Mouse (Mus musculus): Measurements from ENCODE around the gene Hoxd13. TPM values are rescaled to one million over a fixed set of nuclear protein-coding genes. Genes with fewer than 3 reads are reported as not detected.

Gene Hoxd13
- polyA plus RNA-seq, 1 experiment from 2014 or later: not detected

DNA sequence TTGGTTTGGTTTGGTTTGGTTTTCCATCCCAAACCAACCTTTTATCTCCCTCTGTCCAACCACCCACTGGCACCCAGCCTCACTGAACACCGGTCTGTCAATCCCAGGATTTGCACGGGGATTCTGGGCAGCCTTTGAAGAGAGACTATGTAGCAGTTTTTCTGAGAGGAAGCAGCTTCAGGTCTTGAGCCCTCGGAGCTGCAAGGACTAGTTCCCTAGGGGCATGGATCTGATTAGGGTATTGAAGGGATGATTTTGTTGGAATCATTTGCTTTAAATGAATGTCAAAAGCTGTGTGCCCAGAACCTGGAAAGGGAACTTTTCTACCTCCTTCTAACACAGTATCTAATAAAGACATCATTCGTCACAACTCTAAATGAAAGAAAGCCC is 11.5 kb upstream of the Hoxd13 start:
- H3K27ac ChIP-seq: no peak overlapping the region
- WGBS: 4% methylated on average over 4 of the region's 4 CpGs
- no peaks in the 10 kb centered on the region for H3K36me3 ChIP-seq
- peaks cover 25% of the 10 kb centered on the region for H3K4me1 ChIP-seq (replicated peaks)
- no peak overlapping the region for H3K4me3 ChIP-seq
- H3K27me3 ChIP-seq (ENCODE audit: insufficient read depth, poor library complexity, severe bottlenecking): peaks cover 100% of the 10 kb centered on the region
- peak; percentile 35 for DNase-seq (ENCODE audit: low spot score)
- H3K9me3 ChIP-seq: no peaks in the 10 kb centered on the region

GRCm38 (mm10) chr2:74657251-74658023 is 10.7 kb upstream of the Hoxd13 start:
- Histone ChIP-seq H3K27ac (peak overlapping the region; percentile 23; the same call in 1 of the 2 replicates), H3K4me3 (peak overlapping the region; percentile 38), H3K4me1 (replicated peaks) (peaks cover 26% of the 10 kb centered on the region), H3K9me3 (no peaks in the 10 kb centered on the region), H3K27me3 (ENCODE audit: insufficient read depth, poor library complexity, severe bottlenecking) (peaks cover 100% of the 10 kb centered on the region), H3K36me3 (no peaks in the 10 kb centered on the region)
- peak; percentile 68 for DNase-seq (ENCODE audit: low spot score)
- WGBS: 4% methylated on average over 62 of the region's 62 CpGs

DNA sequence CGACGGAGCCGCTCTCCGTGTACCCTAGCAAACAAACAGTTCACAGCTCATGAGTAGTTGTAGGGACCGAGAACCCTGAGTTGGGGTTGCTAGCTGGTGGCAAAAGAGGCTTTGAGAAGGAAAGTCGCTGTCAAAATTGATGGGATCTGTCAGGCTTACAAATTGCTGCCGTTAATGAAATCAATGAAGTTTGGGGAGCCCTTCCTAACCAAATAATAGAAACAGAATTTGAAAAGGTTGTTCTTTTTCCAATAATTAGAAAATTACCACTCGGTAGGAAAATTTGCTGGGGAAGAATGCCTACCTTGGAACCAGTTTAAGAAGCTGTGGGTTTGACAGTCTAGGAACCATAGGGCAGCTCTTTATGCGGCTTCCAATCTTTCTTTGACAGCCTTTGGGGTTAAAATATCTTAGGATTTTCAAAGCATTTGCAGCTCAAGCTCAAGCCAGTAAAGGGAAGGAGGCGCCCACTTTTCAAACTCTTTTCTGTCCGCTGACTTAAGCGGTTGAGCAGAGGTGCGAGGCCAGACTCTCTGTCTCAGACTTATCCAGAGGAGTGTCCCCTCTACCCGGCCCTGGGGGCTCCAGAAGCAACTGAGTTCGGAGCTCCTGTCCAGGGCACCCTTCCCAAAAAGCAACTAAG is 10.0 kb upstream of the Hoxd13 start:
- Histone ChIP-seq H3K36me3 (no peaks in the 10 kb centered on the region), H3K27ac (peak overlapping the region; percentile 54; the same call in 1 of the 2 replicates), H3K27me3 (ENCODE audit: insufficient read depth, poor library complexity, severe bottlenecking) (peaks cover 100% of the 10 kb centered on the region), H3K9me3 (no peaks in the 10 kb centered on the region), H3K4me3 (peak overlapping the region; percentile 38), H3K4me1 (replicated peaks) (peaks cover 26% of the 10 kb centered on the region)
- DNase-seq (ENCODE audit: low spot score): no peak
- WGBS: 1% methylated on average over 15 of the region's 15 CpGs

- H3K27ac ChIP-seq: peak overlapping the region; percentile 54; the same call in 1 of the 2 replicates
- peak overlapping the region; percentile 30; the same call in 1 of the 2 replicates for H3K4me3 ChIP-seq
- no peaks in the 10 kb centered on the region for H3K9me3 ChIP-seq
- no peaks in the 10 kb centered on the region for H3K36me3 ChIP-seq
- WGBS: under 1% methylated on average over 47 of the region's 47 CpGs
- peaks cover 26% of the 10 kb centered on the region for H3K4me1 ChIP-seq (replicated peaks)
- peak; percentile 68 for DNase-seq (ENCODE audit: low spot score)
- H3K27me3 ChIP-seq (ENCODE audit: insufficient read depth, poor library complexity, severe bottlenecking): peaks cover 100% of the 10 kb centered on the region
Observed at GRCm38 (mm10) chr2:74658667-74659371, 9.3 kb upstream of the Hoxd13 start.

DNA sequence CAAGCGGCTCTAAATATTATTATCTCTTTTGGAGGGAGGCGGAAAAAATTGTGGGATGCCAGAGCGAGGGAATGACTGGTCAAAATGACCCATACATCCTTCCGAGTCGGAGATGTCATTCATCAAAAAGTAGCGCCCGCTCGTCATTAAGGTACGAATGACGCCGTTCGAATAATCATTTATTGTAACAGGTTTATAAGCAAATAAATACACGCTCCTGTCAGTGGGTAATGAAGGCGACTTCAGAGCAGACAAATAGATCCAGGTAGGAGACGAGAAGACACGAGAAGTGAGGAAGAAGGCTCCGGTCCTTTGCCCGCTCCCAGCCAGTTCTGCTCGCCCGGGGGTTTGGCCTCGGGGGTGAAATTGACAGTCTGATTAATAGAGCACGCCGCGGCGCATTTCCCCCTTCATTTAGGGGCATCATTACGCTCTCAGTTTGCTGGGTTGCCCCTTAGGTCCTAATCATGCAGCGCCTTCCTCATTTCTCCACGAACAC is 8.6 kb upstream of the Hoxd13 start, which contains the start of gene Evx2:
Gene Evx2 (minus strand): TSS at position 51 of the 499 bp plus-strand sequence.
- peak; percentile 56 for DNase-seq (ENCODE audit: low spot score)
- Histone ChIP-seq H3K36me3 (no peaks in the 10 kb centered on the region), H3K4me3 (peak within 1 kb of the TSS; percentile 30; the same call in 1 of the 2 replicates), H3K27me3 (ENCODE audit: insufficient read depth, poor library complexity, severe bottlenecking) (peaks cover 100% of the 10 kb centered on the region), H3K9me3 (no peaks in the 10 kb centered on the region), H3K4me1 (replicated peaks) (peaks cover 26% of the 10 kb centered on the region), H3K27ac (peak within 1 kb of the TSS; percentile 54; the same call in 1 of the 2 replicates)
- 1% methylated on average over 28 of the region's 28 CpGs for WGBS

GRCm38 (mm10) chr2:74660421-74661375 is 7.4 kb upstream of the Hoxd13 start:
- Histone ChIP-seq H3K9me3 (no peaks in the 10 kb centered on the region), H3K4me3 (0 out of 2 replicates have a peak overlapping the region, but pooled peaks have one; percentile 5), H3K4me1 (replicated peaks) (peaks cover 21% of the 10 kb centered on the region), H3K27me3 (ENCODE audit: insufficient read depth, poor library complexity, severe bottlenecking) (peaks cover 100% of the 10 kb centered on the region), H3K27ac (no peak overlapping the region), H3K36me3 (no peaks in the 10 kb centered on the region)
- DNase-seq (ENCODE audit: low spot score): peak; percentile 47
- 4% methylated on average over 30 of the region's 30 CpGs for WGBS

- 1% methylated on average over 14 of the region's 14 CpGs for WGBS
- peaks cover 100% of the 10 kb centered on the region for H3K27me3 ChIP-seq (ENCODE audit: insufficient read depth, poor library complexity, severe bottlenecking)
- H3K9me3 ChIP-seq: no peaks in the 10 kb centered on the region
- H3K27ac ChIP-seq: no peak overlapping the region
- H3K4me3 ChIP-seq: no peak overlapping the region; the same call in 1 of the 2 replicates
- H3K36me3 ChIP-seq: no peaks in the 10 kb centered on the region
- DNase-seq (ENCODE audit: low spot score): peak; percentile 82
- peaks cover 15% of the 10 kb centered on the region; the same call in 1 of the 2 replicates for H3K4me1 ChIP-seq (replicated peaks)
Observed at GRCm38 (mm10) chr2:74661685-74662084, 6.4 kb upstream of the Hoxd13 start.

- H3K4me3 ChIP-seq: no peak overlapping the region
- no peaks in the 10 kb centered on the region for H3K36me3 ChIP-seq
- no peaks in the 10 kb centered on the region for H3K9me3 ChIP-seq
- peaks cover 19% of the 10 kb centered on the region for H3K4me1 ChIP-seq (replicated peaks)
- H3K27me3 ChIP-seq (ENCODE audit: insufficient read depth, poor library complexity, severe bottlenecking): peaks cover 100% of the 10 kb centered on the region
- 6% methylated on average over 18 of the region's 18 CpGs for WGBS
- DNase-seq (ENCODE audit: low spot score): peak; percentile 70
- no peak overlapping the region for H3K27ac ChIP-seq
Observed at GRCm38 (mm10) chr2:74663291-74663925, 4.7 kb upstream of the Hoxd13 start.

GRCm38 (mm10) chr2:74666411-74666810 is 1.7 kb upstream of the Hoxd13 start:
- no peaks in the 10 kb centered on the region for H3K36me3 ChIP-seq
- H3K27ac ChIP-seq: no peak overlapping the region
- H3K27me3 ChIP-seq (ENCODE audit: insufficient read depth, poor library complexity, severe bottlenecking): peaks cover 100% of the 10 kb centered on the region
- DNase-seq (ENCODE audit: low spot score): no peak
- H3K9me3 ChIP-seq: no peaks in the 10 kb centered on the region
- 3% methylated on average over 7 of the region's 7 CpGs for WGBS
- peaks cover 15% of the 10 kb centered on the region for H3K4me1 ChIP-seq (replicated peaks)
- no peak overlapping the region for H3K4me3 ChIP-seq

GRCm38 (mm10) chr2:74667191-74667841 is 794 bp upstream of the Hoxd13 start:
- no peaks in the 10 kb centered on the region for H3K9me3 ChIP-seq
- peak; percentile 57 for DNase-seq (ENCODE audit: low spot score)
- H3K27me3 ChIP-seq (ENCODE audit: insufficient read depth, poor library complexity, severe bottlenecking): peaks cover 100% of the 10 kb centered on the region
- H3K4me1 ChIP-seq (replicated peaks): peaks cover 12% of the 10 kb centered on the region
- no peaks in the 10 kb centered on the region for H3K36me3 ChIP-seq
- 2% methylated on average over 36 of the region's 36 CpGs for WGBS
- H3K27ac ChIP-seq: no peak overlapping the region
- H3K4me3 ChIP-seq: no peak overlapping the region
